Mouse (Mus musculus): ENCODE results near the gene Gm49776. TPM values are rescaled to one million over a fixed set of nuclear protein-coding genes. Genes with fewer than 3 reads are reported as not detected.

The Gm49776 gene
- polyA plus RNA-seq, 1 experiment from 2014 or later: not detected

- Histone ChIP-seq H3K27ac (peak overlapping the region; percentile 98), H3K36me3 (peaks cover 77% of the 10 kb centered on the region), H3K4me3 (peak overlapping the region; percentile 95), H3K4me1 (replicated peaks) (peaks cover 49% of the 10 kb centered on the region), H3K27me3 (ENCODE audit: insufficient read depth, poor library complexity, severe bottlenecking) (no peaks in the 10 kb centered on the region), H3K9me3 (no peaks in the 10 kb centered on the region)
- no peak for DNase-seq (ENCODE audit: low spot score)
- 9% methylated on average over 27 of the region's 27 CpGs for WGBS
Measured at GRCm38 (mm10) chr16:18249364-18249967, 8.7 kb downstream of the Gm49776 start.

GRCm38 (mm10) chr16:18248433-18249363 is 9.4 kb downstream of the Gm49776 start, which contains the start of the genes Trmt2a and Ranbp1:
Gene Trmt2a, plus strand, starts transcription at chr16:18248679.
Gene Ranbp1, minus strand, starts transcription at chr16:18248732.
- peak; percentile 99 for DNase-seq (ENCODE audit: low spot score)
- H3K27me3 ChIP-seq (ENCODE audit: insufficient read depth, poor library complexity, severe bottlenecking): no peaks in the 10 kb centered on the region
- H3K9me3 ChIP-seq: no peaks in the 10 kb centered on the region
- H3K4me3 ChIP-seq: peak within 1 kb of the TSS; percentile 95
- peaks cover 77% of the 10 kb centered on the region for H3K36me3 ChIP-seq
- peak within 1 kb of the TSS; percentile 98 for H3K27ac ChIP-seq
- under 1% methylated on average over 102 of the region's 102 CpGs for WGBS
- H3K4me1 ChIP-seq (replicated peaks): peaks cover 49% of the 10 kb centered on the region

GRCm38 (mm10) chr16:18247521-18248399 is 10.4 kb downstream of the Gm49776 start:
- no peaks in the 10 kb centered on the region for H3K9me3 ChIP-seq
- peaks cover 49% of the 10 kb centered on the region for H3K4me1 ChIP-seq (replicated peaks)
- DNase-seq (ENCODE audit: low spot score): no peak
- H3K4me3 ChIP-seq: peak overlapping the region; percentile 95
- peaks cover 77% of the 10 kb centered on the region for H3K36me3 ChIP-seq
- no peaks in the 10 kb centered on the region for H3K27me3 ChIP-seq (ENCODE audit: insufficient read depth, poor library complexity, severe bottlenecking)
- 1% methylated on average over 33 of the region's 33 CpGs for WGBS
- peak overlapping the region; percentile 98 for H3K27ac ChIP-seq

- no peaks in the 10 kb centered on the region for H3K9me3 ChIP-seq
- peaks cover 94% of the 10 kb centered on the region for H3K36me3 ChIP-seq
- H3K4me3 ChIP-seq: no peak overlapping the region
- H3K27me3 ChIP-seq (ENCODE audit: insufficient read depth, poor library complexity, severe bottlenecking): no peaks in the 10 kb centered on the region
- WGBS: 93% methylated on average over 10 of the region's 10 CpGs
- no peak for DNase-seq (ENCODE audit: low spot score)
- H3K4me1 ChIP-seq (replicated peaks): peaks cover 13% of the 10 kb centered on the region
- H3K27ac ChIP-seq: no peak overlapping the region
Measured at GRCm38 (mm10) chr16:18241581-18241980, 16.5 kb downstream of the Gm49776 start.

GRCm38 (mm10) chr16:18236676-18237501 is 21.2 kb downstream of the Gm49776 start:
- 77% methylated on average over 7 of the region's 7 CpGs for WGBS
- no peak overlapping the region for H3K27ac ChIP-seq

GRCm38 (mm10) chr16:18235389-18236065 is 22.6 kb downstream of the Gm49776 start:
- 8% methylated on average over 19 of the region's 19 CpGs for WGBS
- Histone ChIP-seq H3K4me3 (peak overlapping the region; percentile 88), H3K4me1 (replicated peaks) (peaks cover 31% of the 10 kb centered on the region), H3K9me3 (no peaks in the 10 kb centered on the region), H3K27ac (peak overlapping the region; percentile 91), H3K27me3 (ENCODE audit: insufficient read depth, poor library complexity, severe bottlenecking) (no peaks in the 10 kb centered on the region), H3K36me3 (peaks cover 38% of the 10 kb centered on the region)
- peak; percentile 72 for DNase-seq (ENCODE audit: low spot score)

More at GRCm38 (mm10) chr16:18236676-18237501, 21.2 kb downstream of the Gm49776 start:
- Histone ChIP-seq H3K9me3 (no peaks in the 10 kb centered on the region), H3K36me3 (peaks cover 51% of the 10 kb centered on the region), H3K4me3 (no peak overlapping the region), H3K27me3 (ENCODE audit: insufficient read depth, poor library complexity, severe bottlenecking) (no peaks in the 10 kb centered on the region), H3K4me1 (replicated peaks) (peaks cover 31% of the 10 kb centered on the region)
- DNase-seq (ENCODE audit: low spot score): no peak

GRCm38 (mm10) chr16:18234671-18235388 is 23.3 kb downstream of the Gm49776 start, which contains the start of gene Zdhhc8:
Gene Zdhhc8, minus strand, starts transcription at chr16:18235136.
- DNase-seq (ENCODE audit: low spot score): peak; percentile 66
- Histone ChIP-seq H3K27ac (peak within 1 kb of the TSS; percentile 91), H3K4me1 (replicated peaks) (peaks cover 31% of the 10 kb centered on the region), H3K4me3 (peak within 1 kb of the TSS; percentile 88), H3K27me3 (ENCODE audit: insufficient read depth, poor library complexity, severe bottlenecking) (no peaks in the 10 kb centered on the region), H3K9me3 (no peaks in the 10 kb centered on the region), H3K36me3 (peaks cover 31% of the 10 kb centered on the region)
- whole genome bisulfite sequencing: under 1% methylated on average over 79 of the region's 79 CpGs

GRCm38 (mm10) chr16:18233919-18234670 is 24.0 kb downstream of the Gm49776 start:
- Histone ChIP-seq H3K27ac (peak overlapping the region; percentile 91), H3K27me3 (ENCODE audit: insufficient read depth, poor library complexity, severe bottlenecking) (no peaks in the 10 kb centered on the region), H3K9me3 (no peaks in the 10 kb centered on the region), H3K36me3 (peaks cover 27% of the 10 kb centered on the region), H3K4me3 (peak overlapping the region; percentile 88), H3K4me1 (replicated peaks) (peaks cover 38% of the 10 kb centered on the region)
- DNase-seq (ENCODE audit: low spot score): no peak
- WGBS: 24% methylated on average over 13 of the region's 13 CpGs

- no peak for DNase-seq (ENCODE audit: low spot score)
- Histone ChIP-seq H3K36me3 (peaks cover 27% of the 10 kb centered on the region), H3K27me3 (ENCODE audit: insufficient read depth, poor library complexity, severe bottlenecking) (no peaks in the 10 kb centered on the region), H3K4me1 (replicated peaks) (peaks cover 38% of the 10 kb centered on the region), H3K9me3 (no peaks in the 10 kb centered on the region), H3K27ac (no peak overlapping the region), H3K4me3 (peak overlapping the region; percentile 88)
- WGBS: 54% methylated on average over 1 of the region's 1 CpGs
Measured at GRCm38 (mm10) chr16:18233451-18233850, 24.7 kb downstream of the Gm49776 start.

- no peaks in the 10 kb centered on the region for H3K27me3 ChIP-seq (ENCODE audit: insufficient read depth, poor library complexity, severe bottlenecking)
- peaks cover 36% of the 10 kb centered on the region for H3K4me1 ChIP-seq (replicated peaks)
- no peaks in the 10 kb centered on the region for H3K9me3 ChIP-seq
- no peak for DNase-seq (ENCODE audit: low spot score)
- H3K4me3 ChIP-seq: no peak overlapping the region
- 87% methylated on average over 4 of the region's 4 CpGs for WGBS
- no peak overlapping the region for H3K27ac ChIP-seq
- H3K36me3 ChIP-seq: peaks cover 34% of the 10 kb centered on the region
Measured at GRCm38 (mm10) chr16:18231451-18231850, 26.7 kb downstream of the Gm49776 start.

Measured in hindbrain, embryonic 10.5 days (tissue).